Mouse (Mus musculus) midbrain, postnatal 0 days (tissue): Measurements from ENCODE around the gene Ggn. TPM values are rescaled to one million over a fixed set of nuclear protein-coding genes. Genes with fewer than 3 reads are reported as not detected.

Source experiments
- ATAC-seq: fragments of 200-750 bp; cut with Nextera tagmentation; 2 replicates; pipeline ENCODE4 v1.8.0; 2017; ENCODE audit warnings: moderate number of reproducible peaks, mild to moderate bottlenecking, moderate TSS enrichment, moderate library complexity; ENCODE audit not compliant: low FRiP score
- DNase-seq: peaks from one replicate; pipeline ENCODE4 v3.0.0-alpha.2; 2015; ENCODE audit warnings: low spot score
- H3K27ac ChIP-seq: fragments of 300-500 bp; sonication (generic); 2 replicates; pipeline ENCODE4 v1.5.1; 2014; ENCODE audit warnings: low read depth, mild to moderate bottlenecking, low read length, mixed read lengths
- H3K27me3 ChIP-seq: fragments of 300-500 bp; sonication (generic); 2 replicates; pipeline ENCODE4 v1.6.1; 2014; ENCODE audit warnings: low read length, control low read depth, mixed read lengths; ENCODE audit not compliant: insufficient read depth
- H3K36me3 ChIP-seq: fragments of 300-500 bp; sonication (generic); 2 replicates; pipeline ENCODE4 v1.6.1; 2014; ENCODE audit warnings: low read length, control low read depth, mixed read lengths; ENCODE audit not compliant: insufficient read depth
- H3K4me1 ChIP-seq: fragments of 300-500 bp; sonication (generic); 2 replicates; pipeline ENCODE4 v1.6.1; 2014; ENCODE audit warnings: mild to moderate bottlenecking, control low read depth, antibody characterized with exemption, low read length, mixed read lengths; ENCODE audit not compliant: insufficient read depth
- H3K4me2 ChIP-seq: fragments of 300-500 bp; sonication (generic); 2 replicates; pipeline ENCODE4 v1.6.1; 2014; ENCODE audit warnings: low read depth, mild to moderate bottlenecking, low read length, mixed read lengths; ENCODE audit not compliant: poor library complexity, severe bottlenecking
- H3K4me3 ChIP-seq: fragments of 300-500 bp; sonication (generic); 2 replicates; pipeline ENCODE4 v1.5.1; 2014; ENCODE audit warnings: low read depth, mild to moderate bottlenecking, low read length, moderate library complexity
- H3K9ac ChIP-seq: fragments of 300-500 bp; sonication (generic); replicated peaks from 2 replicates; pipeline ENCODE4 v1.6.1; 2014; ENCODE audit warnings: mild to moderate bottlenecking, low read length, moderate library complexity, mixed read lengths; ENCODE audit not compliant: poor library complexity, severe bottlenecking
- H3K9me3 ChIP-seq: fragments of 300-500 bp; sonication (generic); 2 replicates; pipeline ENCODE4 v1.6.1; 2016; ENCODE audit warnings: low read length, control low read depth
- CTCF ChIP-seq: IDR thresholded peaks from 2 replicates; pipeline ENCODE4 v1.5.1; 2016; ENCODE audit warnings: antibody characterized with exemption, mild to moderate bottlenecking
- WGBS: fragments of 180-500 bp; shearing (Covaris S2); extraction: QIAGEN DNeasy Blood & Tissue Kit; methylation state at CpG from one replicate; pipeline ENCODE4 v1.1.7; 2014; 5-methylcytosine and 5-hydroxymethylcytosine counted together
- polyA plus RNA-seq: library from polyadenylated mRNA; unstranded; fragments of >200 nt; fragmentation: Nextera tagmentation; extraction: Ambion mirVana; gene quantifications from 2 replicates; pipeline ENCODE4 v1.2.1, GENCODE M21; 2015
- total RNA-seq: library from RNA; depleted of rRNA; stranded (reverse); fragments of >200 nt; gene quantifications from 2 replicates; pipeline ENCODE4 v1.2.3, GENCODE M21; 2014

Ggn gene
- total and polyA plus RNA-seq, 2 experiments from 2014 or later: 0.35 to 0.49 TPM

DNA sequence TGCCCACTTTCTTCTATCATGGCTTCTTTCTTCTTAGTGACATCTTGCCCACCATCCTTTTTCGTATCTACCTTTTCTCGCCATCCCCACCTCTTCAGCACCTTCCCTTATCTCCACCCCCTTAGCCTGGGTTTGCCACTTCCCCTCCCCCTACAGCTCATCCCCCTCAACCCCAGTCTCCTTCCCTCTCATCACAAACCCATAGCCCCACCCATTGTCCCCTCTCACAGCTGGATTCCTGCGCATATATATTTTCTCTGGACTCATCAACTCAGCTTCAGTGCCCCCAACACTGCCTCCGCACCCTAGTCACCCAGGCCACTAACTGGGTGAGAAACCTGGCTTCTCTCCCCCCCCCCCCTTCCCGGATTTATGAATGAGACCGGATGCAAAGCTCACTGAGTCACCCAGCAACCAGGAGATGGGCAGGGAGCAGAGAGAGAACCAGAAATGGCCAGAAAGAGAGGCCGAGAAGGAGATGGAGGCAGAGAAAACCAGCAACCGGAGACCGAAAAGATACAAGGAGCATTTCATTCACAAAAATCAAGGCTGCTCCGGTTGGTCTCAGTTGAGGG lies 1.8 kb upstream of the Ggn start:
- peak overlapping the region; percentile 71 for H3K4me2 ChIP-seq
- H3K9ac ChIP-seq: peak overlapping the region; percentile 86
- no peak for TF ChIP-seq CTCF
- peaks cover 17% of the 10 kb centered on the region for H3K27me3 ChIP-seq
- ATAC-seq (no peak), DNase-seq (no peak)
- peak overlapping the region; percentile 77 for H3K4me3 ChIP-seq
- peak overlapping the region; percentile 89 for H3K27ac ChIP-seq
- 1% methylated on average over 10 of the region's 10 CpGs for WGBS
- no peaks in the 10 kb centered on the region for H3K9me3 ChIP-seq
- peaks cover 19% of the 10 kb centered on the region for H3K36me3 ChIP-seq
- H3K4me1 ChIP-seq: peaks cover 11% of the 10 kb centered on the region; the same call in 1 of the 2 replicates

DNA sequence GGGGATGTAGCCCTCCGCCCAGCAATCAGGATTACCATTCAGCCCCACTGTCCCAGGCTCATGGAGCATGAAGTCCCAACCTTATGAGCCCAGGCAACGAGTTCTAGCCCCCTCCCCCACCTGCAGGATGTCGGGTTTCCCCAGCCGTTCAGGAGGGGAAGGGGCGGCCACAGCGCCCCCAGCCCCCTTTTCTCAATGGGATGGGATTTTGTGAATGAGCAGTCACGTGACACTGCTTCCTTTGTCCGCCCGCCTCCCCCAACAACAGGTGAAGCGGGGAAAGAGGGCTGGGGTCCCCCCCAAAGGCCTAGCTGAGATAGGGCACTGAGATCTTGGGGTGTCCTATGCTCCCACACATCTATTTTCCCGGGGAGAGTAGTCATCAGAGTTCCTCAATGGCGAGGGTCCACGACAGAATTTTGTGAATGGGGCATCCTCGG lies 1.2 kb upstream of the Ggn start:
- H3K27ac ChIP-seq: peak overlapping the region; percentile 89
- H3K9me3 ChIP-seq: no peaks in the 10 kb centered on the region
- DNase-seq (peak; percentile 62), ATAC-seq (peak; percentile 11)
- peak overlapping the region; percentile 86 for H3K9ac ChIP-seq
- H3K4me3 ChIP-seq: peak overlapping the region; percentile 77
- H3K4me1 ChIP-seq: peaks cover 11% of the 10 kb centered on the region; the same call in 1 of the 2 replicates
- H3K4me2 ChIP-seq: peak overlapping the region; percentile 71
- H3K36me3 ChIP-seq: peaks cover 25% of the 10 kb centered on the region
- peaks cover 23% of the 10 kb centered on the region for H3K27me3 ChIP-seq
- TF ChIP-seq CTCF: peak; percentile 19
- 0% methylated on average over 14 of the region's 14 CpGs for WGBS

DNA sequence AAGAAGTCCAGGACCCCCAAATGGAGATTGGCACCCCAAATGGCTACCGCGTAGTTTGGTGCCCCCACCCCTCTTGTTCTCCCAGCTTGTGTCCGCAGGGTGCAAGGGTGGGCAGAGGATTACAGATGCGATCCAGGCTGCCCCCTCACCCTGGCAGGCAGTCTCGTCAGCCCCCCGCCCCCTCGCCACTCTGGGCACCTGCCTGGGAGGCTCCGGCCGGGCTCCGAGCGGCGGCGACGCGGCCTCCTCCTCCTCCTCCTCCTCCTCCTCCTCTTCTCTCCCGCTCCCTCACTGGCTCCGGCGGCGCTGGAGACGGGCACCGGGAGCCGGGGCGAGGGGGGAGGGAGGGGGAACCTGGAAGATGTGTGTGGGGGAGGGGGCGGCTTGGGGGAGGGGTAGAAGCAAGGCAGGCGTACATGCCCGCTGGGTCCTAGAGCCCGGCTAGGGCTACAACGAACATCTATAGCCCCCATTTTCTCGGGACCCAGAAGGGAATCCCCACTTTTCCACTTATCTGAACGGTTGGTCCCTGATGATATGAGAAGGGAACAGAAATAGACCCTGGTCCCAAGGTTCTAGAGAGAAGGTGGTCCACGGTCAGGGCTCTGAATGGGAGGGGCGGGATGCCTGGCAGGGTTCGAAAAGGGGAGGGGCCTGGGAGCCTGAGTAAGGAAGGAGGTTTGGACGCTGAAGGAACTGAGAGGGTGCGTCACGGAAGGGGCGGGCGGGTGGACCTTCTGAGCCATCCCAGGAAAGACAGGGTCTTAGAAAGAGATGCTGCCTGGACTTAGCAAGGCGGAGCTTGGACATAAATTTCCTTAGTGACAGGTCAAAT lies 562 bp upstream of the Ggn start:
- no peak for TF ChIP-seq CTCF
- H3K27me3 ChIP-seq: peaks cover 25% of the 10 kb centered on the region
- H3K4me1 ChIP-seq: peaks cover 11% of the 10 kb centered on the region; the same call in 1 of the 2 replicates
- peak; percentile 92 for DNase-seq
- H3K4me2 ChIP-seq: peak overlapping the region; percentile 71
- peaks cover 30% of the 10 kb centered on the region for H3K36me3 ChIP-seq
- ATAC-seq: peak; percentile 83
- peak overlapping the region; percentile 77 for H3K4me3 ChIP-seq
- 1% methylated on average over 35 of the region's 39 CpGs for WGBS
- peak overlapping the region; percentile 89 for H3K27ac ChIP-seq
- H3K9me3 ChIP-seq: no peaks in the 10 kb centered on the region
- H3K9ac ChIP-seq: peak overlapping the region; percentile 86

DNA sequence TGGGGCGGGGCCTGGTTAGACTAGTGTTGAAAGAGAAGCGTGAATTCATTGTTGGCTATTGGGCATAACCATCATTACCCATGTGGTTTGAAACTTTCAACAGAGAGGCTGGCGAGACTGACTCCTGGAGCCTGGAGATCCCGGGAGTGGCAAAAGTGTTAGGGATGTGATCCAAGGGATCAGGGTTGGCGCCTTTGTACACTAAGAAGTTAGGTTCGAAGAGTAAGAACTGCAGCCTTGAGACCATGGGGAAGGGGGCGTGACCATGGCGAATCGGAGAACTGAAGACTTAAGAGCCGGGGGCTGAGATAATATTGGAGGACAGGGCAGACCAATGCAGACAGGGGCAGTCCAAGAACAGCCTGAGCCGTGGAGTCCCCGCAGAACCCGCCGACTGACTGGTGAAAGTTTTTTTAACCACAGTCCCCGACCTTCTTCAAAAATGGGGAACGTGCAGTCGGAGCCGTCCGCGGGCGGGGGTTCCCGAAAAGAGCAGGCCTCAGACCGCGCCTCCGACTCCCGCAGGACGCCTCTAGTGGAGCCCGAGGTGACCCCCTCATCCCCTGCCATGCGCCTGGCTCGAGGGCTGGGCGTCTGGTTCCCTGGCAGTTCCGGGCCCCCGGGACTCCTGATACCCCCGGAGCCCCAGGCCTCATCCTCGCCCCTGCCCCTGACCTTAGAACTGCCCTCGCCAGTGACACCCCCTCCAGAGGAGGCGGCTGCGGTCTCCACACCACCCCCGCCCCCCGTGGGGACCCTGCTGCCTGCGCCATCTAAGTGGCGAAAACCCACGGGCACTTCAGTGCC lies 948 bp downstream of the Ggn start:
- Histone ChIP-seq H3K9me3 (no peaks in the 10 kb centered on the region), H3K4me2 (peak overlapping the region; percentile 71), H3K4me1 (peaks cover 11% of the 10 kb centered on the region; the same call in 1 of the 2 replicates), H3K4me3 (peak overlapping the region; percentile 77), H3K9ac (no peak overlapping the region), H3K27me3 (peaks cover 25% of the 10 kb centered on the region), H3K27ac (no peak overlapping the region), H3K36me3 (peaks cover 36% of the 10 kb centered on the region)
- DNase-seq: no peak
- WGBS: 2% methylated on average over 43 of the region's 43 CpGs
- no peak for ATAC-seq
- no peak for TF ChIP-seq CTCF

DNA sequence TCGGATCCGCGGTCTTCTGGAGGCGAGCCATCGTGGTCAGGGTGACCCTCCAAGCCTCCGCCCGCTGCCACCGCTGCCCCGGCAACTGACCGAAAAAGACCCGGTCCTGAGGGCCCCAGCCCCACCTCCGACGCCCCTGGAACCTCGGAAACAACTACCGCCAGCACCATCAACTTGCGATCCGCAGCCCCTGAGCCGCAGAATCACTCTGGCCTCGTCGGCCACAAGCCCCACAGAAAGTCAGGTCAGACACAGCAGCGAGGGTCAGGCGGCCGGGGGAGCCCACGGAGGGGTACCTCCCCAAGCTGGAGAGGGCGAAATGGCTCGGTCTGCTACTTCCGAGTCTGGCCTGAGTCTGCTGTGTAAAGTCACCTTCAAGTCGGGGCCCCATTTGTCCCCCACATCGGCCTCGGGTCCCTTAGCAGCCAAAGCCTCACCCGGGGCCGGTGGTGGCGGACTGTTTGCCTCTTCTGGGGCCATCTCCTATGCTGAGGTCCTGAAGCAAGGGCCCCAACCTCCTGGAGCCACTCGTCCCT lies 1.6 kb downstream of the Ggn start:
- Histone ChIP-seq H3K4me1 (peaks cover 11% of the 10 kb centered on the region; the same call in 1 of the 2 replicates), H3K4me3 (peak overlapping the region; percentile 77; the same call in 1 of the 2 replicates), H3K9me3 (no peaks in the 10 kb centered on the region), H3K27me3 (peaks cover 25% of the 10 kb centered on the region), H3K27ac (no peak overlapping the region), H3K36me3 (peaks cover 39% of the 10 kb centered on the region), H3K9ac (no peak overlapping the region), H3K4me2 (peak overlapping the region; percentile 71)
- no peak for ATAC-seq
- DNase-seq: no peak
- no peak for TF ChIP-seq CTCF
- WGBS: 10% methylated on average over 29 of the region's 34 CpGs
